Mouse (Mus musculus): ENCODE measurements around the gene Slc26a8. TPM values are rescaled to one million over a fixed set of nuclear protein-coding genes. Genes with fewer than 3 reads are reported as not detected.

Gene Slc26a8
- total and polyA plus RNA-seq, 3 experiments: 0.10 to 3.2 (median 0.22) TPM

DNA sequence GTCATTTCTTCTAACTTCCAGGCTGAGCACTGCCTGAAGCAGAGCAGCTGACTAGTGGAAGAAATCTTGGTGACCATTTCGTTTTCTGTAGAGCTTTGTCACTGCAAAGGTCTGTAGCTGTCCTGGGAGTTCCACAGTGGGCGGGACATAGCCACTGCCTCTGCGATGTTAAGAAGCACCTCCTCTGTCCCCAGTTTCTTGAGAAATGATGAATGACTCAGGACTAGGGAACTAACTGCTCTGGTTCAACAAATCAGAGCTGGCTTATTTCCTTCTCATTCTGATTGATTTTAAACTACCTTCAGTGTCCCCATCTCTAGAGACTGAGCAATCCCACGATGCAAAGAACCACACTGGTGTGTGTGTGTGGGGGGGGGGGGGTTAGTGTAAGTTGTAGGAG is 45.9 kb downstream of the Slc26a8 start:
- ATAC-seq (ENCODE audit: extremely low read depth, insufficient number of reproducible peaks, low FRiP score, poor library complexity, severe bottlenecking) (no peak), DNase-seq (ENCODE audit: low spot score) (no peak)
- no peak overlapping the region for H3K4me3 ChIP-seq (ENCODE audit: low read depth, low read length)
- H3K9me3 ChIP-seq (replicated peaks): no peaks in the 10 kb centered on the region
- peaks cover 9% of the 10 kb centered on the region; the same call in 1 of the 2 replicates for H3K4me1 ChIP-seq (ENCODE audit: insufficient read depth, low read depth, low read length)
- no peak for TF ChIP-seq GATA2 (IDR thresholded peaks at IDR 0.05; ENCODE audit: borderline replicate concordance, low read depth, low read length)
- TF ChIP-seq CTCF (IDR thresholded peaks at IDR 0.05; ENCODE audit: low read depth, low read length): no peak
- no peak for TF ChIP-seq POLR2AphosphoS5 (IDR thresholded peaks at IDR 0.05; ENCODE audit: insufficient replicate concordance, low read depth, low read length)
- TF ChIP-seq TAL1 (conservative IDR thresholded peaks at IDR 0.05; ENCODE audit: low read depth, low read length): no peak
- no peak for TF ChIP-seq GATA1 (IDR thresholded peaks at IDR 0.05; ENCODE audit: borderline replicate concordance, low read length)
- no peaks in the 10 kb centered on the region for H3K36me3 ChIP-seq (replicated peaks)
- peaks cover 43% of the 10 kb centered on the region for H3K27me3 ChIP-seq (ENCODE audit: insufficient read depth, low read length)

DNA sequence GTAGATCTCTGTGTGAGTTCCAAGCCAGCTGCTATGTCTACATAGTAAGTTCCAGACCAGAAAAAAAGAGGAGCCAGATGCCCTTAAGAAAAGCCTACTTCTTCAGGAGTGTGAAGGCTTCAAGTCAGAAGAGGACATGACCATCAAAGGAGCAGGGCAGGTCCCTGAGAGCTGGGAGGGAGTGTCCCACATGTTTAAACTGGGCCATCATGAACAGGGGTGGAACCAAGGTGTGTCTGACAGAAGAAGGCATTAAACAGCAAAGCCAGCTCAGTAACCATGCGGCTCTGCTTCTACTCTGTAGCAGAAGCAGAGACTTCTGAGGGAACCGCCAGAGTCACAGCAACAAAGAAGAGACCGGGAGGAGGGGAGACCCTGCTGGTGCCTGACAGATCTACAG is 46.3 kb downstream of the Slc26a8 start:
- TF ChIP-seq POLR2AphosphoS5 (IDR thresholded peaks at IDR 0.05; ENCODE audit: insufficient replicate concordance, low read depth, low read length) (no peak), CTCF (IDR thresholded peaks at IDR 0.05; ENCODE audit: low read depth, low read length) (no peak), GATA1 (IDR thresholded peaks at IDR 0.05; ENCODE audit: borderline replicate concordance, low read length) (no peak), GATA2 (IDR thresholded peaks at IDR 0.05; ENCODE audit: borderline replicate concordance, low read depth, low read length) (no peak), TAL1 (conservative IDR thresholded peaks at IDR 0.05; ENCODE audit: low read depth, low read length) (no peak)
- no peaks in the 10 kb centered on the region for H3K9me3 ChIP-seq (replicated peaks)
- H3K4me3 ChIP-seq (ENCODE audit: low read depth, low read length): no peak overlapping the region
- ATAC-seq (ENCODE audit: extremely low read depth, insufficient number of reproducible peaks, low FRiP score, poor library complexity, severe bottlenecking) (no peak), DNase-seq (ENCODE audit: low spot score) (no peak)
- peaks cover 46% of the 10 kb centered on the region for H3K27me3 ChIP-seq (ENCODE audit: insufficient read depth, low read length)
- peaks cover 9% of the 10 kb centered on the region; the same call in 1 of the 2 replicates for H3K4me1 ChIP-seq (ENCODE audit: insufficient read depth, low read depth, low read length)
- no peaks in the 10 kb centered on the region for H3K36me3 ChIP-seq (replicated peaks)

DNA sequence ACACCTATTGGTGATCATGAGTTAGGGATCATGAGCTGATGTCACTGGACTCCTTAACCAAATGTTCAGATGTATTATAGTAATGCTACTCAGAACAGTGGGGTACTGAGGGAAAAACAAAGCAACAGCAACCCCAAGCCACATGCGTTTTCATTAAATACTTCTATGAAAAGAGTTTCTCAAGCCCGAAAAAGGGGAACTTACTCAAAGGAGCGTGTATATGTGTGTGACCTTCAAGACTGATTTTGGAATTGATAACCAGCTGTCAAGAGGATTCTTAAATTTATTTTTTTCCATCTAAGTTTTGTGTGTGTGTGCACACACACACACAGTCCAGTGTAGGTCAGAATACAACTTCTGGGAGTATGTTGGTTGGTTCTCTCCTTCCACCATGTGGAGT is 49.9 kb downstream of the Slc26a8 start:
- peaks cover 71% of the 10 kb centered on the region for H3K27me3 ChIP-seq (ENCODE audit: insufficient read depth, low read length)
- no peaks in the 10 kb centered on the region for H3K36me3 ChIP-seq (replicated peaks)
- H3K9me3 ChIP-seq (replicated peaks): no peaks in the 10 kb centered on the region
- DNase-seq (ENCODE audit: low spot score): no peak
- no peak overlapping the region for H3K4me3 ChIP-seq (ENCODE audit: low read depth, low read length)
- ATAC-seq (ENCODE audit: extremely low read depth, insufficient number of reproducible peaks, low FRiP score, poor library complexity, severe bottlenecking): no peak
- H3K4me1 ChIP-seq (ENCODE audit: insufficient read depth, low read depth, low read length): peaks cover 13% of the 10 kb centered on the region
- no peak for TF ChIP-seq GATA2 (IDR thresholded peaks at IDR 0.05; ENCODE audit: borderline replicate concordance, low read depth, low read length)
- TF ChIP-seq CTCF (IDR thresholded peaks at IDR 0.05; ENCODE audit: low read depth, low read length): no peak
- TF ChIP-seq GATA1 (IDR thresholded peaks at IDR 0.05; ENCODE audit: borderline replicate concordance, low read length): no peak
- TF ChIP-seq TAL1 (conservative IDR thresholded peaks at IDR 0.05; ENCODE audit: low read depth, low read length): no peak
- TF ChIP-seq POLR2AphosphoS5 (IDR thresholded peaks at IDR 0.05; ENCODE audit: insufficient replicate concordance, low read depth, low read length): no peak

DNA sequence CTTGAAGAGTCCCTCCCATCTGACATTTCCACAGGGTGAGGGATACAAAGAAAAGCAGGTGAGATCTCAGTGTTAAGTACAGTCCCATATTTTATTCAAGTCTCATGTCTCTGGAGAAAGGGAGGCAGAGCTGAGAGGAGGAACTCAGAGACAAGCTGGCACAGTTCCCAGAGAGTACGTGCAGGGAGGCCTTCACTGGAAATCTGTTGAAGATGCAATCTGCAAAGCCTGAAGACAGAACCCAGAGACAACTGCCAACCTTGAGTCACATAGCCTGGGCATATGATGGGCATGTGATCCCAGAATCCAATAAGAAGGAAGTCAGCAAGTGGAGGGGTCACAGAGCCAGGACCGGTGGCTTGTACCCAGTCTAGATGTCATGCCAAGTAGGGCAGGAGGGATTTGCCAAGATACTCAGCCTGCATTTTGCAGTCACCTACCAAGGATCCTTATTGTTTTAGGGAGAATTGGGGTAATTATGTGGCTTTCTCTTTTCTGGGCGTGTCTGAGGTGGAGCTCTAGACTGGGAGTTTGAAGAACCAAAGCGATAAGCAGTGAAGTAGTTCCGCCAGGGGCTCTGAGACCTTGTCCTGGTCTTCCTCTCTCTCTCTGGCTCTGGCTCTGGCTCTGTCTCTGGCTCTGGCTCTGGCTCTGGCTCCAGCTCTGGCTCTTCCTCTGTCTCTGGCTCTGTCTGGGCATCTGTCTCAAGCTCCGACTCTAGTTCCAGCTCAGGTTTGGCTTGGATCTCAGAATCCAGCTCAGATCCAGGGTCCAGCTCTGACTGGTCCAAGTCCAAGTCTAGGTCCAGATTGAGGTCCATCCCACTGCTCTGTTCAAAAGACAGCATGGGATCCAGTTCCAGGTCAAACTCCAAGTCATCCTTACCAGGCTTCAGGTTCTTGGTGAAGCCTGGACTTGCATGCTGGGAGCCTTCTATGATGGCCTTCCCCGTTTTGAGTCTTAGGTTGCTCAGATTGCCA is 52.0 kb downstream of the Slc26a8 start:
- ATAC-seq (ENCODE audit: extremely low read depth, insufficient number of reproducible peaks, low FRiP score, poor library complexity, severe bottlenecking) (no peak), DNase-seq (ENCODE audit: low spot score) (no peak)
- Histone ChIP-seq H3K4me3 (ENCODE audit: low read depth, low read length) (no peak overlapping the region), H3K36me3 (replicated peaks) (no peaks in the 10 kb centered on the region), H3K4me1 (ENCODE audit: insufficient read depth, low read depth, low read length) (peaks cover 13% of the 10 kb centered on the region), H3K9me3 (replicated peaks) (no peaks in the 10 kb centered on the region), H3K27me3 (ENCODE audit: insufficient read depth, low read length) (peaks cover 68% of the 10 kb centered on the region)
- TF ChIP-seq POLR2AphosphoS5 (IDR thresholded peaks at IDR 0.05; ENCODE audit: insufficient replicate concordance, low read depth, low read length) (no peak), GATA1 (IDR thresholded peaks at IDR 0.05; ENCODE audit: borderline replicate concordance, low read length) (no peak), GATA2 (IDR thresholded peaks at IDR 0.05; ENCODE audit: borderline replicate concordance, low read depth, low read length) (no peak), CTCF (IDR thresholded peaks at IDR 0.05; ENCODE audit: low read depth, low read length) (no peak), TAL1 (conservative IDR thresholded peaks at IDR 0.05; ENCODE audit: low read depth, low read length) (no peak)

DNA sequence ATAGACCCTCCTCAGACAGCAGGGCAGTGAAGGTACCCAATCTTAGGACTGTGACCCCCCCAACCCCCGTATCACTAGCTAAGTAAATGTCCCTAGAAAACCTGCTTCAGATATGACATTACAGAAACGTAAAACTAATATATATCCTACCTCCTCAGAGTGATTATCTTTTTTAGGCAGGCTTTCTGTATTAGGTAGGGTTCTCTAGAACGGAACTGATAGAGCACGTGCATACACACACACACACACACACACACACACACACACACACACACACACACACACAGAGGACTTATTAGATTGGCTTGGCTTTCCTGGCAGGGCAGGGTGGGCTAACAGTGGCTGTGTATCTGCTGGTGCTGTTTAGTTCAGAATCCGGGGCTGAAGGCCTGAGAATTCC is 54.2 kb downstream of the Slc26a8 start:
- peaks cover 11% of the 10 kb centered on the region for H3K4me1 ChIP-seq (ENCODE audit: insufficient read depth, low read depth, low read length)
- no peak for TF ChIP-seq CTCF (IDR thresholded peaks at IDR 0.05; ENCODE audit: low read depth, low read length)
- TF ChIP-seq TAL1 (conservative IDR thresholded peaks at IDR 0.05; ENCODE audit: low read depth, low read length): no peak
- TF ChIP-seq GATA2 (IDR thresholded peaks at IDR 0.05; ENCODE audit: borderline replicate concordance, low read depth, low read length): no peak
- TF ChIP-seq POLR2AphosphoS5 (IDR thresholded peaks at IDR 0.05; ENCODE audit: insufficient replicate concordance, low read depth, low read length): no peak
- TF ChIP-seq GATA1 (IDR thresholded peaks at IDR 0.05; ENCODE audit: borderline replicate concordance, low read length): no peak
- peaks cover 59% of the 10 kb centered on the region for H3K27me3 ChIP-seq (ENCODE audit: insufficient read depth, low read length)
- H3K4me3 ChIP-seq (ENCODE audit: low read depth, low read length): no peak overlapping the region
- DNase-seq (ENCODE audit: low spot score) (no peak), ATAC-seq (ENCODE audit: extremely low read depth, insufficient number of reproducible peaks, low FRiP score, poor library complexity, severe bottlenecking) (no peak)
- no peaks in the 10 kb centered on the region for H3K36me3 ChIP-seq (replicated peaks)
- no peaks in the 10 kb centered on the region for H3K9me3 ChIP-seq (replicated peaks)

DNA sequence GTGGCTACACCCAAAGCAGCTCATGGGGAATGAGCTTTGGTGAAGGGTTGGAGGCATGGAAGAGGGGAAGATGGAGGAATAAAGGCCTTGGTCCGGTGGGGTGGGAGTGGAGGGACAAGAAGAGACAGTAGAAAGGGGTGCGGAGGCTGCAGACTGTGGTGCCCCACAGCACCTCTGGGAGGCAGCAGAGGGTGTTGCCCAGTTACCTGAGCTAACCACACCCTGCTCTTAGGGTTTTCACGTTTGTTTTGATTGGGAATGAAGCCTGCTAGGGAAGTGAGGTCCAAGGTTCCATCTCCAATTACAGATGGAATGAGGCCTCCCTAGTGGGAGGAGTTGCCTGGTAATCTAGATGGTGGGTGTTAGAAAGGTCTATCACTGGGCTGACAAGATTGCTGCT is 60.9 kb downstream of the Slc26a8 start:
- Histone ChIP-seq H3K27me3 (ENCODE audit: insufficient read depth, low read length) (peaks cover 40% of the 10 kb centered on the region), H3K36me3 (replicated peaks) (no peaks in the 10 kb centered on the region), H3K9me3 (replicated peaks) (no peaks in the 10 kb centered on the region), H3K4me3 (ENCODE audit: low read depth, low read length) (no peak overlapping the region), H3K4me1 (ENCODE audit: insufficient read depth, low read depth, low read length) (peaks cover 21% of the 10 kb centered on the region)
- no peak for ATAC-seq (ENCODE audit: extremely low read depth, insufficient number of reproducible peaks, low FRiP score, poor library complexity, severe bottlenecking)
- TF ChIP-seq GATA1 (IDR thresholded peaks at IDR 0.05; ENCODE audit: borderline replicate concordance, low read length): no peak
- no peak for TF ChIP-seq TAL1 (conservative IDR thresholded peaks at IDR 0.05; ENCODE audit: low read depth, low read length)
- no peak for TF ChIP-seq CTCF (IDR thresholded peaks at IDR 0.05; ENCODE audit: low read depth, low read length)
- no peak for TF ChIP-seq POLR2AphosphoS5 (IDR thresholded peaks at IDR 0.05; ENCODE audit: insufficient replicate concordance, low read depth, low read length)
- TF ChIP-seq GATA2 (IDR thresholded peaks at IDR 0.05; ENCODE audit: borderline replicate concordance, low read depth, low read length): no peak
- DNase-seq (ENCODE audit: low spot score): no peak

Measured in G1E (cell line).